8 mouse cellular contexts compared by ENCODE assay signal in genomic region chr7:29853219-29853842, GRCm38 (mm10). TPM values are rescaled to one million over a fixed set of nuclear protein-coding genes. Genes with fewer than 3 reads are reported as not detected.
DNase-seq lines count a peak whose midpoint lies in the region; ATAC-seq and TF ChIP-seq lines count a peak whose summit lies in the region.

TSS of gene Zfp940 (minus strand) at chr7:29853669.

- DNase-seq in CD8-positive naive resting alpha-beta T cell, adult 2 months (ENCODE audit: low read depth in 2 of 2, low spot score in 2 of 2) = peak; percentile 70 to 81
- DNase-seq in c-Kit-positive CD71-negative TER-119-negative erythroid progenitor cells, embryonic 14.5 days (ENCODE audit: low read depth) = peak; percentile 83
- DNase-seq in forebrain, embryonic 10.5 days (ENCODE audit: extremely low spot score, low spot score) = peak; percentile 87
- peak; percentile 86 to 88 for DNase-seq in kidney, postnatal 25 days
- peak; percentile 55 to 66 (median 59) for DNase-seq in liver, embryonic 14.5 days (ENCODE audit: low read depth in 3 of 3, low spot score in 3 of 3)
- DNase-seq in telencephalon, adult 2 months (ENCODE audit: low read depth, low spot score) = peak; percentile 92

- H3K4me1 ChIP-seq in forebrain, embryonic 10.5 days = peaks cover 14% of the 10 kb centered on the region
- peaks cover 6% of the 10 kb centered on the region for H3K4me1 ChIP-seq in heart, embryonic 15.5 days (replicated peaks)
- H3K4me1 ChIP-seq in liver, embryonic 14.5 days (replicated peaks; ENCODE audit: control insufficient read depth in 2 of 2, insufficient read depth in 2 of 2, low read length in 1 of 2) = peaks cover 0 to 4% of the 10 kb centered on the region in 2 experiments; a peak in 2 of 4 replicates
- peaks cover 7% of the 10 kb centered on the region for H3K4me1 ChIP-seq in neural tube, embryonic 12.5 days

- WGBS in forebrain, embryonic 10.5 days = 2% methylated on average over 21 of the region's 21 CpGs
- 2% methylated on average over 21 of the region's 21 CpGs for WGBS in heart, embryonic 15.5 days
- 1% methylated on average over 21 of the region's 21 CpGs for WGBS in liver, embryonic 14.5 days (ENCODE audit: insufficient replicate concordance)
- WGBS in neural tube, embryonic 12.5 days = 1% methylated on average over 21 of the region's 21 CpGs

- H3K9me3 ChIP-seq in forebrain, embryonic 10.5 days = peaks cover 8% of the 10 kb centered on the region; the same call in 1 of the 2 replicates
- no peaks in the 10 kb centered on the region; the same call in 1 of the 2 replicates for H3K9me3 ChIP-seq in heart, embryonic 15.5 days (replicated peaks)
- no peaks in the 10 kb centered on the region for H3K9me3 ChIP-seq in liver, embryonic 14.5 days (ENCODE audit: control insufficient read depth, low read length)
- no peaks in the 10 kb centered on the region for H3K9me3 ChIP-seq in neural tube, embryonic 12.5 days

- H3K27me3 ChIP-seq in forebrain, embryonic 10.5 days (ENCODE audit: poor library complexity, severe bottlenecking) = no peaks in the 10 kb centered on the region
- H3K27me3 ChIP-seq in heart, embryonic 15.5 days = no peaks in the 10 kb centered on the region
- no peaks in the 10 kb centered on the region for H3K27me3 ChIP-seq in liver, embryonic 14.5 days (ENCODE audit: control insufficient read depth, insufficient read depth, low read length)
- H3K27me3 ChIP-seq in neural tube, embryonic 12.5 days (replicated peaks) = no peaks in the 10 kb centered on the region

- peaks cover 33% of the 10 kb centered on the region for H3K36me3 ChIP-seq in forebrain, embryonic 10.5 days (replicated peaks)
- H3K36me3 ChIP-seq in heart, embryonic 15.5 days = no peaks in the 10 kb centered on the region
- no peaks in the 10 kb centered on the region for H3K36me3 ChIP-seq in liver, embryonic 14.5 days (replicated peaks; ENCODE audit: control insufficient read depth, insufficient read depth, low read depth)
- peaks cover 15% of the 10 kb centered on the region for H3K36me3 ChIP-seq in neural tube, embryonic 12.5 days

- peak within 1 kb of the TSS; percentile 59 for H3K9ac ChIP-seq in heart, embryonic 15.5 days
- H3K9ac ChIP-seq in liver, embryonic 14.5 days (replicated peaks) = peak within 1 kb of the TSS; percentile 59
- H3K9ac ChIP-seq in neural tube, embryonic 12.5 days = peak within 1 kb of the TSS; percentile 54

- H3K4me3 ChIP-seq in forebrain, embryonic 10.5 days = peak within 1 kb of the TSS; percentile 72
- H3K4me3 ChIP-seq in heart, embryonic 15.5 days = peak within 1 kb of the TSS; percentile 67
- H3K4me3 ChIP-seq in liver, embryonic 14.5 days (ENCODE audit: insufficient read depth in 1 of 2, low read depth in 2 of 2, low read length in 2 of 2) = peak within 1 kb of the TSS; percentile 64 to 97
- peak within 1 kb of the TSS; percentile 53 for H3K4me3 ChIP-seq in neural tube, embryonic 12.5 days

- TF ChIP-seq CTCF in liver, embryonic 14.5 days (IDR thresholded peaks at IDR 0.05; ENCODE audit: low read depth) = no peak

- peak within 1 kb of the TSS; percentile 86 for H3K4me2 ChIP-seq in heart, embryonic 15.5 days
- peak within 1 kb of the TSS; percentile 79 for H3K4me2 ChIP-seq in liver, embryonic 14.5 days (ENCODE audit: low read depth)
- H3K4me2 ChIP-seq in neural tube, embryonic 12.5 days (replicated peaks) = peak within 1 kb of the TSS; percentile 72

- peak; percentile 88 for ATAC-seq in heart, embryonic 15.5 days (replicated peaks; ENCODE audit: insufficient number of reproducible peaks, insufficient read depth, low FRiP score, low read depth)
- ATAC-seq in liver, embryonic 14.5 days (ENCODE audit: insufficient read depth) = peak; percentile 88
- ATAC-seq in neural tube, embryonic 12.5 days (ENCODE audit: low FRiP score, low read depth) = peak; percentile 99

- no peak for TF ChIP-seq EP300 in liver, embryonic 14.5 days (IDR thresholded peaks at IDR 0.05; ENCODE audit: low read depth)

- H3K27ac ChIP-seq in forebrain, embryonic 10.5 days = peak within 1 kb of the TSS; percentile 86
- 0 out of 2 replicates have a peak within 1 kb of the TSS, but pooled peaks have one; percentile 15 for H3K27ac ChIP-seq in heart, embryonic 15.5 days
- H3K27ac ChIP-seq in liver, embryonic 14.5 days = no peak within 1 kb of the TSS
- no peak within 1 kb of the TSS; the same call in 1 of the 2 replicates for H3K27ac ChIP-seq in neural tube, embryonic 12.5 days

RNA-seq across cellular contexts. Expression of gene Zfp940, which starts in this region (rescaled TPM):
- polyA plus RNA-seq in forebrain, embryonic 10.5 days (2016; fragmentation: Nextera tagmentation; extraction: Ambion mirVana) = 10.5 and 10.6 TPM in 2 replicates
- polyA plus RNA-seq in heart, embryonic 15.5 days (2015; fragmentation: Nextera tagmentation; extraction: Ambion mirVana) = 1.7 and 2.1 TPM in 2 replicates
- polyA plus RNA-seq in liver, embryonic 14.5 days (2012; rRNA removed) = 0.17 and 0.41 TPM in 2 replicates
- 0.61 and 1.0 TPM in 2 replicates for polyA plus RNA-seq in liver, embryonic 14.5 days (2014; fragmentation: Nextera tagmentation; extraction: Ambion mirVana)
- 11.1 and 11.3 TPM in 2 replicates for polyA plus RNA-seq in neural tube, embryonic 12.5 days (2016; fragmentation: Nextera tagmentation; extraction: Ambion mirVana)

Comparison
In these comparisons a context has a peak if more than half of its experiments do, and no peak if none do; other contexts are left out.
1. H3K27ac ChIP-seq: peak in forebrain, embryonic 10.5 days (single experiment) and heart, embryonic 15.5 days (single experiment); none in liver, embryonic 14.5 days (single experiment) and neural tube, embryonic 12.5 days (single experiment).
2. Peak in every context shown above with its lines, with median percentiles within 50 percentile points of each other: DNase-seq, H3K4me3 ChIP-seq, ATAC-seq, H3K4me2 ChIP-seq and H3K9ac ChIP-seq.